Mouse (Mus musculus) frontal cortex, postnatal 10 days (tissue): Measurements from ENCODE around the gene Hist1h4h.
A peak's percentile ranks its signal among the peaks of the same experiment; 100 is the strongest.

ENCODE experiments used
- DNase-seq, 2 experiments: peaks; one replicate each; pipeline ENCODE4 v3.0.0; 2022; ENCODE audit warnings: low spot score in 2 of 2, mixed read lengths in 1 of 2

The Hist1h4h gene

GRCm38 (mm10) chr13:23510127-23510526 is 20.7 kb upstream of the Hist1h4h start:
- DNase-seq: no peak

DNA sequence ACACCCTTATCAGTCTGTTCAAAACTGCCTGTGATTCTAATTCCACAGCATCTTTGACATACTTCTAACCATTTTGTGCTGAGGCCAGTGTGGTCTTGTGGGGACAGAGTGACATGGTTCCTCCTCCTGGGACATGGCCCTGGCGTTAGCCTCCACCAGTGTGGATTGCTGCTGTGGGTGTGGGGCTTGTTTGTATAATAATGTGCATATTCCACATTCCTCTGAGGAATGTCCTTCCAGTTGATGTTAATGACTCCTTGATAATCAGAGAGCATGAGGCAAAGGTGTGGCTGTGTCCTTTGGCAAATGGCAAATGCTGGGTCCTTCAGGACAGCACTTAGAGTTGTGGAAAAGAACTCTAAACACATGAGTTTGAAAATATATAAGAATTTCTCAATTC is 17.3 kb upstream of the Hist1h4h start:
- no peak for DNase-seq

- no peak for DNase-seq
Measured at GRCm38 (mm10) chr13:23515281-23515680, 15.6 kb upstream of the Hist1h4h start.

- DNase-seq: no peak
Measured at GRCm38 (mm10) chr13:23515826-23516620, 14.8 kb upstream of the Hist1h4h start.

- peak in 1 of 2 experiments; percentile 65 for DNase-seq
Measured at GRCm38 (mm10) chr13:23516822-23517602, 13.8 kb upstream of the Hist1h4h start.

DNA sequence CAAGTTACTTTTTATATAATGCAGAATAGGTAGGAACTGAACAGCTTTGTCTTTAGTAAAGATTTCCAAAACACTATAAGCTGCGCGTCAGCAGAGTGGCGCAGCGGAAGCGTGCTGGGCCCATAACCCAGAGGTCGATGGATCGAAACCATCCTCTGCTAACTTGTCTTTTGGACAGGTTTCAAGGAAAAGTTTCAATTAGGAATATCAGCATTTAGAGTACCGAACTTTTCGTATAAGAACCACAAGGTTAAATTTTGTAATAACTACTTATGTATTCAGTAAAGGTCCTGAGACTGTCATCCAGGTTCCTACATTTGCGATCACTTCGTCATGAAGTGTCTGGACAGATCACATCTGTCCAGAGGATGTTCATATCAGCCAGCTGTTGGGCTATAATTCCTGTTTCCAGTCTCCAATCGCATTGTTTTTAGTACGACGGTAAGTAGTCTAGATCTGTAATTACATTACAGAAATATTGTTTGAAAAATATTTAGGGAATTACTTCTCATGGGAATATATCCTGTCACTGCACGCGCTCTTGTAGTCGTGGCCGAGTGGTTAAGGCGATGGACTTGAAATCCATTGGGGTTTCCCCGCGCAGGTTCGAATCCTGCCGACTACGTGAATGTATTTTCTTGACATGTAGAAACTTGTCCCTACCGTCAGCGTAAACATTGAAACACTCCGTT is 13.1 kb upstream of the Hist1h4h start:
- peak; percentile 72 to 85 for DNase-seq

DNA sequence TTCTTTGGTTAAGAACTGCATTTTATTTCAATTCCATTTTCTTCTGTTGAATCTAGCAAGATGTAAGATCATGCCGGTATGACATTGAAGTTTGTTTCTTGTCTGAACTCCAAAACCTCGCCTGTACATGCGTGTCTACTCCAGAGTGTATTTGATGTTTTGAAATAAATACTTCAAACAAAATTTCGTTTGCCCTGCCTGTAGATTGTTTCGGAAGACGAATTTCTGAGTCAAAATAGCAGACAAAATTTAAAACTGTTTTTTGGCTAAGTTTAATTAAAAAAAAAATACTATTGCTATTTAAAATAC is 12.6 kb upstream of the Hist1h4h start:
- no peak for DNase-seq

- DNase-seq: peak in 1 of 2 experiments; percentile 71
Measured at GRCm38 (mm10) chr13:23518885-23519284, 12.0 kb upstream of the Hist1h4h start.

GRCm38 (mm10) chr13:23519416-23519815 is 11.4 kb upstream of the Hist1h4h start:
- peak in 1 of 2 experiments; percentile 79 for DNase-seq

DNA sequence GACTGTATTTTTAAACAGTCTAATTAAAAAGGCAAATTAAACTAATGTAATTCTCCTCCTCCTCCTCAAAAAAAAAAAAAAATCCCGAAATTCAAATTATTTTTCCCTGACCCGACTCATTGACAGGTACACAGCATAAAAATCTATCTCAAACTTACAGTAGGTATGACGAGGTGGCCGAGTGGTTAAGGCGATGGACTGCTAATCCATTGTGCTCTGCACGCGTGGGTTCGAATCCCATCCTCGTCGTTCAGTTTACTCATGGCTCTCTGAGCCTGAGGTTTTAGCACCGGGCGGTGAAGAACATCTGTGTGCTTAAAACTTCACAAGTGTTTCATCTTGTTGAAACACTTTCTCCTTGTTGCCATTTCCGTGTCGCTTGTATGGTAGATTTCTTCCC is 9.1 kb upstream of the Hist1h4h start:
- DNase-seq: peak in 1 of 2 experiments; percentile 69

DNA sequence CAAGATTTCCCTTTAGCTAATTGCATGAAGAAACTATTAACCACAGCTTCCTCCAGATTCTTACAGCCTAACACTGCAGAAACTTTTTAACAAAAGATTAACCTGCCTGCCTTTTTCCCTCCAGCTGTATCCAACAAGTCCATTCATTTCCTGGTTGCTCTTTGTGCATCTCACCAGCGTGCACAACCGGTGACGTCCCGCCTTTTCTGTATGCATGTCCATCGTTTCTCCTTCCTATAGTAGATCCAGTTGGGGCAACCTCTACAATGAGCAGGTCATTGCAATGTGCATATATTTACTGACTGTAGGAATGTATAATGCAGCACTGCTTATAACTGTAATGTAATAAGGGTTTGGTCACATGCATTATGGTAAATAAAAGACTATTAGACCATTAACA is 6.9 kb upstream of the Hist1h4h start:
- DNase-seq: no peak

- peak in 1 of 2 experiments; percentile 65 for DNase-seq
Measured at GRCm38 (mm10) chr13:23524654-23525053, 6.2 kb upstream of the Hist1h4h start.

DNA sequence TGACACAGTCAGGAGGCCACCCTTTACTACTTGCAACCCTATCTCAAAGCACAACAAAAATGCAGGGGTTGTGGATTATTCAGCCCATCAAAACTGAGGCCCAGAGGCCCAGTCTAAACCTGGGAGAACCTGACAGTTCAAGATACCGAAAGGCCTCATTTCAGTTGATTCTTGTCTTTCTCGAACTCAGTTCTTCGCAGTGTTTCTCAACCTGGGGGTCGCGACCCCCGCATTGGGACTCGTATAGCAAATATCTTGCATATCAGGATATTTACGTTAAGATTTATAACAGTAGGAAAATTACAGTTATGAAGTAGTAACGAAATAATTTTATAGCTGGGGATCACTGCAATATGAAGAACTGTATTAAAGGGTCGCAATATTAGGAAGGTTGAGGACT is 4.9 kb upstream of the Hist1h4h start:
- no peak for DNase-seq

DNA sequence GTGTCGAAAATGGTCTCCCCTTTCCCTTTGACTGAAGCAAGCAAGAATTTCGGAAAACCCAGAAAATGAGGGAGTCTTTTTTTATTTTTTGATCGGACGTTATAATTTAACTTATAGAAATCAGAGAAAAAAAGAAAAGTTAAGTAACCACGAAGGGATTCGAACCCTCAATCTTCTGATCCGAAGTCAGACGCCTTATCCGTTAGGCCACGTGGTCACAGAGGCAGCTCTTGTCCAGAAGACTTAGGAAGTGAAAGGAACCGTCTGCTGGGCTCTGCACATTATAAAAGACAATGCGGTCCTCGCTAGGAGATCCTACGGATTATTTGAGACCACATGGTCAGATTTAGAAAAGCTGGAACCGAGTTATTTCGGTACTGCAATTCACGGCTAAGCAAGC is 4.5 kb upstream of the Hist1h4h start:
- peak; percentile 71 to 89 for DNase-seq

- no peak for DNase-seq
Measured at GRCm38 (mm10) chr13:23529005-23529404, 1.8 kb upstream of the Hist1h4h start.

DNA sequence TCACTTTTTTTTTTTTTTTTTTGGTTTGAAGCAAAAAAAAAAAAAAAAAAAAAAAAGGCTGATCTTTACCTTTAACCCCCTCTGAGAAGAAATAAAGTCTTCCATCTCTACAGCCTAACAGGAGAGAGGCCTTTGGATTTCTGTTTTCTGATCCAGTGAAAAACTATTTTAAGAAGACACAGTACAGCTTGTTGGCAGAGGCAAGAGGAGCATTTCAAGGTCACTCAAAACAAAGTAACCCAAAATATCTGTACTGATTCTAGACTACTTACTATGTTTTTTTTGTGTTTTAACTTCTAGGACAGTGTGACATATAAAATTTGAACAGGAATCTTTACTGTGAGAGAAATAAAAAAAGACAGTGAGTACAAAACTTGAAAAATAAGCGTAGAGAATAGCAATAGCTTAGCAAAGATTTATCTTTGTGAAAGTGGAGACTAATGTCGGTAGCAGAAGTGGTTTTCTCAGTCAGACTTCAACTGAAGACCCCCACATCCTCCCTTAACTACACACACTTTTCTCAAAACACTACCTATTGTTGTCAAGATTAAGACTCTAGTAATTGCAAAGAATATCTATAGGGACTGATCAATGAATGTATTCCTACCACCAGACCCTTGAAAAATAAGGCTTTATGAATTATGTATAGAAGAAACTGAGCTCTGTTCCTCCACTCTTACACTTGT is 1.2 kb upstream of the Hist1h4h start:
- no peak for DNase-seq

DNA sequence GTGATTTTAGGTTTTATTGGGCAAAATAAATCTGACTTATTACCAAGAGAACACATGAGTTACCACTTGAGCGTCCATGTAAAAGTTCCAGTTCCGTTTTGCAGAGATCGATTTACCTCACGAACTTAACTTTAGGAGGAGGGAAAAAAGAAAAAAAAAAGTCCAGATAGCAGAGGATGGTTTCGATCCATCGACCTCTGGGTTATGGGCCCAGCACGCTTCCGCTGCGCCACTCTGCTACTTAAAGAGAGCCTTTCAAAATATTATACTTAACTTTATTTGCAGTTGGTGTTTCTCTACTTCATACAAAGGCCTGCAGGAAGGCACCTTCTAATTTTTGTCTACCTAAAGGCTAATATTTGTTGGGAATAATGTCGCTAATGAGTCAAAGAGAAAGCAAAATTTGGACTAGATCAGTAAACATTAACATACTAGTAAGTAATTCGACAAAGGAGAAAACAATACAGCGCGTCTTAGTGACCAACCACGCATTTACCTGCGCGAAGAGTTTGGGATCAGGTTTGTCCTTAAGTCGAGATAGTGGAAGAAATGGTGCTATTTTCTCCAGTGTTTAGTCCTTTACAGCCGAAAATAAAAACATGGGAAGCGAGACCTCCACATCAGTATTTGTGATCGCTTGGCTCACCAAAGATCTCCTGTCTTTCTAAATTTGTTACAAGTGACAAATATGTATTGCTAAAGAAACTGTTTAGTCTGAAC is 509 bp upstream of the Hist1h4h start:
- peak in 1 of 2 experiments; percentile 67 for DNase-seq

- no peak for DNase-seq
Measured at GRCm38 (mm10) chr13:23532262-23533075, 1.6 kb downstream of the Hist1h4h start.

DNA sequence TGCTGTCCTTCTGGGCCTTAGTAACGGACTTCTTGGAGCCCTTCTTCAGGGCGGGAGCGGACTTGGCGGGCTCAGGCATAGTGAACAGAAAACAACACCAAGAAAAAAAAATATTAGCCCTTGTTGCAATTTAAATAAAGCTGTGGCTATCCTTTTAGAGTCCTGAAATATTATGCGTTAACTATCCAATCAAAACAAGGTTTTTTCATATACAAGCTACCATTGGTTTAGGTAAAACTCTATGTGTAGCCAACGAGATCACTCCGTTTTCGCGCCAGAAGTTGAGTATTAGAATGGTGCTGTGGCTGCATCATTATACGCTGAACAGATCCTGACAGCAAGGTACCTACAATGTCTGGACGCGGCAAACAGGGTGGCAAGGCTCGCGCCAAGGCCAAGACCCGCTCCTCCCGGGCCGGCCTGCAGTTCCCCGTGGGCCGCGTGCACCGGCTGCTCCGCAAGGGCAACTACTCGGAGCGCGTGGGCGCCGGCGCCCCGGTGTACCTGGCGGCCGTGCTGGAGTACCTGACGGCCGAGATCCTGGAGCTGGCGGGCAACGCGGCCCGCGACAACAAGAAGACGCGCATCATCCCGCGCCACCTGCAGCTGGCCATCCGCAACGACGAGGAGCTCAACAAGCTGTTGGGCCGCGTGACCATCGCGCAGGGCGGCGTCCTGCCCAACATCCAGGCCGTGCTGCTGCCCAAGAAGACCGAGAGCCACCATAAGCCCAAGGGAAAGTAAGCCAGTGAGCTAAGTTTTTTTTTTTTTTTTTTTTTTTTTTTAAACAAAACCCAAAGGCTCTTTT is 2.9 kb downstream of the Hist1h4h start, which contains the start of gene Hist1h2af:
Gene Hist1h2af (plus strand): TSS at position 347 of the 808 bp plus-strand sequence.
- peak; percentile 61 to 64 for DNase-seq
